Mouse (Mus musculus) cerebellum, postnatal 10 days (tissue): ENCODE measurements around the gene Fam227b.

ENCODE experiments used
- DNase-seq, 2 experiments: peaks; one replicate each; pipeline ENCODE4 v3.0.0; 2021; ENCODE audit warnings: mixed read lengths in 2 of 2

Gene Fam227b

DNA sequence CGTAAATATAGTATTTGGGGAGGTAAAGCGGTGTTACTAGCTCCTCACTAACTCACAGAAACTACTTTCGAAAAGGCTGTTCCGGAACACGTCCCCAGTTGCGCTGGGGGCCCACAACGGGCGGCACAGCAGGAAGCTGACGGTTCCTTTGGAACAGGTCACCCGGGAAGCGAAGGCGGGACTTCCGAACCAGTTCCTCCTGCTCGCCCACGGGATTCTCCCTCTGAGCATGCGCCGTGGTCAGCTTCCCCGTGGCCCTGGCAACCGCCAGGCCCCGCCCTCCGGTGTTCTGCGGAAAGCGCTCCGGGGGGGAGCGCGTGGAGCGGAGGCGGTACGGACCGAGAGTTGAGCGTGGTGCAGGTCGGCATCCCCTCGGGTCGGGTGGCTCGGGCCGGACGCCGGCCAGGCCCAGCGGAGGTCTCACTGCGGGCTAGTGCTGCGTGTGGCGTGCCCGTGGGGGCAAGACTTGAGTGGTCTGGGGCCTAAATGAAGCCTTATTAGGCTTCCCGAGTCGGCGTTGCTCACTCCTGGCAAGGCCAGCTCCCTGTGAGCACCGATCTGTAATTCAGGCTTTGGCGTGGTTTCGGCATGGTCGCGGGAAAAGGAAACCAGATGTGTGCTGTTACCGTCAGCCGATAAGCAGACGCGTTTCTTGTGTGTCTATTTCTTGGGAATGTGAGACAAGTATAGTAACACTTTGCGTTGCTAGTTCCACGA, at the start of gene Fam227b, which contains the start of gene Dtwd1:
Gene Fam227b (minus strand): TSS at position 150 of the 717 bp plus-strand sequence.
Gene Dtwd1 (plus strand): TSS at position 287 of the 717 bp plus-strand sequence.
- DNase-seq: peak; percentile 98 to 99

DNA sequence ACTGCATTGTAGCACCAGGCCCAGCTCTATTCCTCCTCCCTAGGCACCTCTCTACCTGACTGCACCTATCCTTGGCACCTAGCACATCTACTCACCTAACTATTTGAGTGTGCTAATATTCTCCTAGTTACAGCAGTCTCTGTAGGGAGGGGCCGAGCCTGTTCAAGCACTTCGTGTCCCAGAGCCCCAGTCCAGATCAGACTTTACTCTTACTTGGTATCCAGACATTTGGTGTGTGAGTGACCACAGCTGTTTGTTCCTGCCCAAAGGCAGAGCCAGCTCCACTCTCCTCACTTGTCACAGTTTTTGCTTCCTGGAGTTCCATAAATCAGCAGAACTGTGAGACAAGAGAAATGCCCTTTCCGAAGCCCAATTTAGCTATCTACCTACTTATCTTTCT, 47.2 kb upstream of the Fam227b start:
- no peak for DNase-seq

DNA sequence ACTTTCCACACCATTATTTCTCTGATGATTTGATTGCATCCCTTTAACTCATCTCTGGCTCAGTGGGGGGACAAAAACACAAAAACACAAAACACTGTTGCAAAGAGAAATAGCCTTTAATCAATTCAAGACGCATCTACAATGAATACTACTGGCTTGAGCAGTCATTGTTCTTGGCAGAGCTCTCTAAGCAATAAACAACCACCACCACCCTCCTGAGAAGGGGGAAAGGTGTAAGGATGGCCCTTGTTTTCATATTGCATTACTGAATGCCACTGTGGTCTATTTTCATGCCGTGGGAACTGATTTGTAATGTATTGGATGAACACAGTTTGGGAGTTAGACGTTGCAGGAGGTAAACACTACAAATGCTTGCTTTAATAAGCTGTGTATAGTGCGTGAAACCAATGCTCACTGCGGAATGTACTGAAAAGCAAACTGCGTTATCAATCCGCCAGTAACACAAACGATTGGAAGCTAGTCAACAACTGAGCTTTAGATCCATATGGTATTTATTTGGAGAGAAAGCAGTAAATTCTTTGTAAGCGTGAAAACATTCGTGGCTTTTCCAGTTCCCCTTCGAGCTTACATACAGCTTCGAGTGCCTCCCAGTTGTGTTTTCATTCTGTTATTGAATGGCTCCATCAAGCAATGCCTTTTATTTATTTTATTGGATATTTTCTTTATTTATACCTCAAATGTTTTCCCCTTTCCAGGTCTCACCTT, 44.0 kb upstream of the Fam227b start:
- no peak for DNase-seq

DNA sequence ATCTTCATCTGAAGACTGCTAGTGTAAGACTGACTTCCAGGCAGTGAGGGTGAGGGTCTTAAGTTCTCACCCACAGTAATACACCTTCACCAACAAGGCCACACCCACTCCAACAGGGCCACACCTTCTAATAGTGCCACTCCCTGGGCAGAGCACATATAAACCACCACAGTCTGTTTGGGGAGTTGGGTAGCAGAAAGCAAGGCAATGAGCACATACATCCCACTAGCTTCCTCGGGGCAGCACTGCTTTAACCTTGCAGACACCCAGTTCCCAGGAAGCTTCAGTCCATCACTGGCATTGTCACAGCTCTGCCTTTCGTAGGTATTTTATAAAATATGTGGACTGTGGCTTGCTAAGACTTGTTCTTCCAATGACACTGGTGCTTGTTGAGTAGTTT, 40.3 kb upstream of the Fam227b start:
- DNase-seq: no peak

DNA sequence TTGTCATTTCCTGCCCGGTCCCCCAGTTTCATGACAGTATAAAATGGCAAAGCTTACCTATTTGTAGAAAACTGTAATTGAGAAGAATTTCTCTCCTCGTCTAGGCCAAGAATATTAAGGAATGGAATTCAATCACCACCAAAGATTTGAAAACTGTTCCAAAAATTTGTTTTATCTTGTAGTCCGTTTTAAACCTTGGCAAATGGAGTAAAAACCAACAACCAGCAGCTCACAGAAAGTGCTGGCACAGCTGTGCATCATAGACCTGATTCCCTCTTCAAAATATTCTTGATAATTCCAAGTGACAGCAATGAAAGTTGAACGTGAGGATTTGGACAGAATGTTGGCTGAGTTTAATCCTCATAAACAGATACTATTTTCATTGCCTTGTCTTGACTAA, 39.5 kb upstream of the Fam227b start:
- peak in 1 of 2 experiments; percentile 3 for DNase-seq

DNA sequence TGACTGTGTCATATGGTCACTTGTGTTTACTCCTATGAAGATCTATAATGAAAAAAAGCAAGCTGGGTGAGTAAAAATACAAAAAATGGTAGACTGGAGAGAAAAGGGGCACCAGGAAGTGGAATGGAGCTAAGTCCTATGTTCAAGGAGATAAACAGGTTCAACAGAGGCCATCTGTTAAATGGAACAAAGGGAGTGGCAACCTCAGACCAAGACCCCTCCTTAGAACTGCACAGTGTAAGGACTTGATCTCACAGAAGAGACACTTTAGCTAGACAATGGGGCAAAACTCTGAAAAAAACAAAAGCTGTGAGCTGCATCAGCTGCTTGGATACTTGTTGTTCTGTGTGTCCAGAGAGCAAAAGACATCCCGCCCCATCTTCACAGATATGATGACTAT, 19.6 kb upstream of the Fam227b start:
- DNase-seq: no peak

DNA sequence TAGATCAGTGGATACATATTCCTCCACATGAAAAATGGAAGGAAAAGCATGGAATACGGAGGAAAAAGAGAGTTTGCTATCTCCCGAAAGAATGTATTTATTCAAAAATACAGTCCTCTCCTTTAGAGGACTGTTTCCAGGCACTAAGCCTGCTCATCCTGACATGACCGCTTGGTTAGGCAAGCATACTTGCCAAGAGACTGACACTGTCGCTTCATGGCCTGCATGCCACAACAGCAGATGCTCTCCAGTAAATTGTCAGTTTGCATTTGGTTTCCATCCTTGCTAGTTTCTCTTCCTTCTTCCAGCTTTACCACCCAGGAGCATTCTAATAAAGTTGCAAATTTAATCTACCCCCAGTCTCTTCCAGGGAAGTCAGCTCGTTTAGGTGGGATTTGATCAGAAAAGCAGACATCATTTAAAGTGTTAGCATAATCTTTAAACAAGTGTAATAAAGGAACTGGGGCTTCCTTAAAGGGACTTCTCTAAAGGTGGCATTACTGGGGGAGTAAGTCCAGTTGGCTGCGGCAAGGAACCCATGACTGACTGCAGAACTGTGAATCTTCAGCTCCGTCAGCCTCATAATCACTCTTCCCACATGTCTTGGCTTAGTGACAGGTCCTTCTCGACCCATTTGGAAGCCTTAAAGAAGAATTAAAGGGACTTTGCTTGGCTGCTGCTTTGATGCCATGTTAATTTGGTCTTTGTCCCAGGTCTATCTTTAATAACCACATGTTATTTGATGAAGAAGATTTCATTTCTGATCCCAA, 15.2 kb upstream of the Fam227b start:
- DNase-seq: peak; percentile 61 to 64

DNA sequence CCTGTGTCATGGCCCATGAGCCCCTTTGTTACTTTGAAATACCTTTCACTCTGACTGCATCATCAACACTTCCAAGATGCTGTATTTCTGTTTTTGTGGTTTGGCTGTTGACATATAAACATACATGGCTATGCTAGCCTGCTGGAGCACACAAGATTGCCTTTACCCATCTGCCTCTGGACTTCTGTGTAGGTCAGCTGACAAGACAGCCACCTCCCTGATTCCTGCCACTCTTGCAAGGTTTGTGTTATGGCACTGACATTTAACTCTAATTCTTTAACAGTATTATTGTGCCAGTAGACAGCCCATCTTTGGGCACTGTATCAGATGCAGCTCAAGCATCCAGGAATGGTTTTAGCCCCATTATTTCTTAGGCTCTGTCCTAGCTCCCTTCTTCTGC, 14.5 kb upstream of the Fam227b start:
- peak in 1 of 2 experiments; percentile 17 for DNase-seq

DNA sequence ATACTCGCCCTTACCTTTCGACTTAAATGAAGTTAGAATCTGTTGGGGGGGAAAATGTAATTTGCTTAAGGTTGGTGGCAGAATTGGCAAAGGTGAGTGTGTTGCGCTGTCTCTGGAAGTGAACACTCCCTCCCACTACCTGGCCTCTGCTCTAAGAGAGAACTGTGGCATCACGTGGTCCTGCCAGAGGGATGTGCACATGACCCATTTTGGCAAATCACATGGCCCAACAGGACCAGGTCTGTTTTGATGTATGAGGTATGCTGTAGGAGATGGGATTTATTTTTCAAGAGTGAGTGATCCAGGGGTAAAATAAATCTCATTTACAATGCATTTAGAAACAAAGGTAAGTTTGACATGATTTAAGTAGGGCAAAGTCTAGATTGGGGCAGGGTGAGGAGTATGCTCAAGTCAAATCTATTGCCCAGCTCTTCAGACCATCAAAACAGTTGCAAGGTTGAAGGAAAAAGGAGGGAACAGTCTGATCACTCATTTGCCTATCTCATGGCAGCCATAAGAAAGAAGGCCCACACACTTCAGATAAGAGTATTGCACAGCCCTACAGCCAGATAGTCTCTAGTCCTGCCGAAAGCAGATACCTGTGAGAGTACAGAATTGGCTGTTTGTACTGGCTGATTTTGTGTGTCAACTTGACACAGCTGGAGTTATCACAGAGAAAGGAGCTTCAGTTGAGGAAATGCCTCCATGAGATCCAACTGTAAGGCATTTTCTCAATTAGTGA, 13.6 kb upstream of the Fam227b start:
- no peak for DNase-seq

DNA sequence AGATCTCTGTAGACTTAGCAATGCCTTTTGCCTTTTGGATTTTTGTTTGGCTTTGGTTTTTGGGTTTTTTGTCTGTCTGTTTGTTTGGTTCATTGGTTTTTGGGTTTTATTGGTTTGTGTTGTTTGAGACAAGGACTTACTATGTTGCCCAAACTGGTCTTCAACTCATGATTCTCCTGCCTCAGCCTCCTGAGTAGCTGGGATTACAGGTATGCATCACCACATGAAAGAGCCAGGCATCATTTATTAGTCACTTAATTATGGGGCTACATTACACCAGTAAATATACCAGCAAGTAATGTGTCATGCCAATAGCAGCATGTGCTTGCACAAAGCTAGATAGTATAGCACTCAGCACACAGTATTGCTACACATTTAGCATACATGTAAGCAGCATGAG, 4.1 kb downstream of the Fam227b start:
- no peak for DNase-seq

DNA sequence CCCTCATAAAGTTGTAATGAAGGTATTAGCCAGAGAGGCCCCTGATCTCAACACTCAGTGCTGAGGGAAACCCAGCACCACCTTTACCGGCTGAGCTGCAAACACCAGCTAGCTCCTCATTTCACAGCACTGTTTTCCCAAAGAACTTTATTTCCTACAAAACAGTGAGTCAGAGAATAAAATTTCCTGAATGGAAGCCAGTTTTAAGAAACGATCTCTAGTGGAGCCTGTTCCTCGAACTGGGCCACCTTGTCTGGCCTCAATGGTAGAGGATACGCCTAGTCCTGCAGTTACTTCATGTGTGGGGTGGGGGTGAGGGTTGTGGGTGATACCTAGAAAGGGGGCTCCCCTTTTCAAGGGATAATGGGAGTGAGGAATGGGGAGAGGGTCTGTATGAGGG, 57.2 kb downstream of the Fam227b start:
- DNase-seq: no peak

DNA sequence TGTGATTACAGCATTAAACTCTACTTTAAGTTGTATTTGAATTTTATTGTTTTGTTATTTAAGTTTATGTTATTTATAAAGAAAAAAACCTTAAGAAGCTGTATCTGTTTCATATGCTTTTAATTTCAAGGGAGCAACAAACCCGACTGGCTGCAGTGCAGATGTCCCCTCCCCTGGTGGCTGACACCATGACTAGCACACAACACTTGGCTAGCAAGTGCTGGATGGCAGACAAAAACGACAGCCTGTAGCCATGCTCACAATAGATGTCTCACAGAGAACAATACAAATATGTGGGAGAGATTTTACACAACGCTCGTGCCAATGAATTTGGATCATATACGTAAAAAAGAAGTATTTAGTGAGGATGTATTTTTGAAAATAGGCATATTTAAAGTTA, 61.4 kb downstream of the Fam227b start:
- DNase-seq: peak; percentile 41 to 63

DNA sequence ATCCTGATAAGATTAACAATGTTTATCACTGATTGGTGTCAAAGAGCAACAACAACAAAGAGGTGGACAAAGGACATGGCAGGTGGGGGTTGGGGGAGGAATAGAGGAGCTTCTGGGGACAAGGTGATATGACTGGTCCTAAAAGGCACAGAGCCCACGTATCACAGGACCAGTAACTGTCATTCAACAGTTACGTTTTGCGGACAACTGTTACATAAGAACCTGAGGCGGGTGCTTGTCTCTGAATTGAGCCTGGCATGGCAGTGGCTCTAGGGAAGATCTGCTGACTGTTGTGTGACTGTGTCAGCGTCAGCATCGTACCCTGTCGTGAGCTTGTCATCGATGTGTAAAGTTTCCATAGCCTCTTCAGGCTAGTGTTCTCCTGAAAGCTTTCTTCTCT, 65.6 kb downstream of the Fam227b start:
- DNase-seq: no peak

DNA sequence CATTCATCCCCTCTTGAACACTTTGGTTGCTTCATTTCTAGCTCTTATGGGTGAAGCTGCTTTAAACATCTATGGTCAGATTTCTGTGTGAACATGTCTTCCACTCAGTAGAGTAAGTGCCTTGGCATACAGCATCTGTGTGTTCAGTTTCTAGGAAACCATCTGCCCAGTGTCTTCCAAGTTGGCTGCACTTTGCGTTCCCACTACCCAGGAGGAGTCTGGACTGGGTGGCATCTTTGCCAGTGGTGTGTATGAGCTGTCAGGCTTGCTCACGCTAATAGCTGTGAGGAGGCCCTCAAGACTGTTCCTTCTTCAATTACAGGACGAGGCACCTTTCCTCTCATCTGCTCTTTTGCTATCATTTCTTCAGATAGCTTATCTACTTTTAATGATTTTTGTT, 67.5 kb downstream of the Fam227b start:
- peak; percentile 62 to 79 for DNase-seq

DNA sequence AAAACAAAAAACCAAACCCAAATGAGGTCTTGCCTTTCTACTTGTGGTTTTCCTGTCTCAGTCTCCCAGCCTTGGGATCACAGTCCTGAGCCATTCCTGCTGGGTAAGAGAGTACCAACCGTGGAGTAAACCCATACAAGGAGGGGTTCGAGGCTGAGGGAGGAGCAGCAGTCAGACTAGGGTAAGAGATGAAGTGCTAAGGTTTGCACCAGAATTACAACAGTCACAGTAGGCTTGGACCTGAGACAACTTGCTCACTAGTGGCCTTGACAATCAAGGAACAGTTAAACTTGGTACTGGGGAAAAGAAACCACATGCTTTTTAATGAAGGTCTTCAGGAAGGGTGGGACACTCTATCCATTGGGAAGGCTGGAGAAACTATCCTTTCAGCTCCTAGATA, 72.7 kb downstream of the Fam227b start:
- DNase-seq: no peak

DNA sequence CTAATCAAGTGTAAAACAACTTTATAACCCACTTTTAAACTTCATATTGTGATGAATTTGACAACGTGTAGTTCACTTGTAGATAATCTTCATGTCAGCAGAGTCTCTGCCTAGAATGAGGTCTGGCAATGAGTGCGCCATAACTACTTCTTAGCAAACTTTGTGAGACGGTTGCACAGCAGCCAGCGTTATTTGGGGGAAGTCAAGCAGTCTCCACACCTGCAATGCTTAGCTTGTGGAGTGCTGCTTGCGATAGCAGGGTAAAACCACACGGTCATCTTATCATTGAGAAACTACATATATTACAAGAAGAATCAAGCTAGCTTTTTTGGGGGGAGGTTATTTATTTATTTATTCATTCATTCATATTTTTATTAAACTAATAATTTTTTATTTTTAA, 75.3 kb downstream of the Fam227b start:
- DNase-seq: no peak

DNA sequence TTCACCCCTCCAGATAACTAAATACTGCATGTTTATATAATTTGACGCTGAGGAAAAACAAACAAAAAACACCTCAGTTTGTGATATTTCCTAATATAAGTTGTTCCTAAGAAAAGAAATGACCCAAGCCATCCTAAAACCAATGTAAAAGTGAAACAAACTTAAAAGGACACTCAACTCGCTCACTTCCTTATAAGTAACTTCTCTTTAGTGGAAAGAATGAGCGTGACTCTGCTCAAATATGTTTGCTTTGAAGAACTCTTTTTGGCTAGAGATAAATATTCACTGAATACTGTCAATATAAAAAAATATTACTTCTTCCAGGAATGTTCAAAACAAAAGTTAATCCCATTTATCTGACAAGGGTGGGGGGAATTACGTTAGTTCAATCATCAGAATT, 78.1 kb downstream of the Fam227b start:
- DNase-seq: no peak

DNA sequence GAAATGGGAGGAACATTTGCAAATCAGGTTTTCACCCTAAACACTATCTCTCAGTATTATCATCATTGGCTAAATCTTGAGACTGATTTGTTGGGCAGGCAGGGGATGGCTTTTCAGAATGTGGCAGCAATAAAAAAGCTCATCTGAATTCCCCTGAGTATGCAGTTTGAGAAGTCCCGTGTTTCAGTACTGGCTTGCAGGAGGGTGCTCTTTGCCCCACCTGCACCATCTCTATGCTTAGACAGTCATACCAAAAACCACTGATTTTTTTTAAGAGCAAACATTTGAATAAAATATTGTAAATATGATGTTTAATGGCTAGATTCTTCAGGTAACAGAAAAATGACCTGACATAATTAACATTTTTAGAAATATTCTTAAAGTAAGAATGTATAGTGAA, 82.1 kb downstream of the Fam227b start:
- DNase-seq: no peak

DNA sequence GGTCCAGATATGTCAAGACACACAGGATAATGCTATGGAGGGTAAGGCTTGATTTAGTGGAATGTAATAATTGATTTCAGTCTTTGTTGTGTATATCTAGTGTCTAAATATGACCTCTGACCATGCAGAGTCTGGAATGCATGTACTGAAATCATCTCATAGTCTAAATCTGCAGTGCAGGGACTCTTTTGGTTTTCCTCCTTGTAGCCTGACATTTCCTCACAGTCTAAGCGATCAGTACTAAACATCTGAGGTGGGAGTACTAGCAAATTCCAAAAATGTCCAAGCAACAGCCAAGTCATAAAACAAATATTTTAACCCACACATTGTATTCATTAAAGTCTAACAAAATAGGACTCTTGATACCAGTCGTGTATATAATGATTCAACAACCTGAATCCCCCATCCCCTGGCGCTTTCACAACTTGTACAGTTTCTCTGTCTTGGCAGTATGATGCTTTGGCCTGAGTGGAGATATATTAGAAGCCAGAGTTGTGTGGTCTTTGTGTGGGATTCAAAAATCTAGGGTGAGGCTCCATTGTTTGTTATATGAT, 86.4 kb downstream of the Fam227b start:
- DNase-seq: no peak

DNA sequence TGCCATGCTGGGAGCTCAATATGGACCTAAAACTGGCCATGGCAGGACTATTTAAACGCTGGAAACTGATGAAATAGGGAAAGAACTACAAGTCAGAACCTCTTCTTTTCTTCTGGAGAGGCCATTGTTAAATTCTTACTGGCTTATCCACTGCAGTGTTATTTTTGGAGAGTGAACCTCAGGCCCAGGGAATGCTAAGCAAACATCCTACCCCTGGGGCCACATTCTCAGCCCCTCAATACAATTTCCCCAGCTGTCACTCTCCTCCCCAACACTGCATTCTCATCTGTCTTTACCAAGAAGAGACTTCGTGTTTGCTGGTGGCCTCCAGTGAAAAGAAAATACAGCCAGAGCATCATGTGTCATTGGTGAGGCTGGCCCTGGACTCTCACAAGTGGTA, 87.0 kb downstream of the Fam227b start:
- DNase-seq: no peak

DNA sequence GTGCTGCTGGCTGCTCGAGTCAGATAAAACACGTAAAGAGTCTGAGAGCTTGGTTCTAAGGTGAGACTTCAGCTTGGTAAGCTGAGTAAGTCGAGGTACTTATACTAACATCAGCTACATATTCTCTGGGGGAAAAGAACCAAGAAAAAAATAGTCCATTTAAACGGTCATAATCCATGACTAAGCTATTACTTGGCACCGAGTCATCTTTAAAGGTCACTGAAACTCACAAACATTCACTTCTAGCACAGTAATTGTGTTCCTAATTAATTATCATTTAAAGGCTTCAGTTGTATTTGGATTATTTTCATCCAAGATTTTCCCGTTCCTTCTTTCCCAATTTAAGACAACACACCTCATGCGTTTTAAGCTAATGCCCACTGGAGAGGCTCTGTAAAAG, 88.9 kb downstream of the Fam227b start:
- no peak for DNase-seq

DNA sequence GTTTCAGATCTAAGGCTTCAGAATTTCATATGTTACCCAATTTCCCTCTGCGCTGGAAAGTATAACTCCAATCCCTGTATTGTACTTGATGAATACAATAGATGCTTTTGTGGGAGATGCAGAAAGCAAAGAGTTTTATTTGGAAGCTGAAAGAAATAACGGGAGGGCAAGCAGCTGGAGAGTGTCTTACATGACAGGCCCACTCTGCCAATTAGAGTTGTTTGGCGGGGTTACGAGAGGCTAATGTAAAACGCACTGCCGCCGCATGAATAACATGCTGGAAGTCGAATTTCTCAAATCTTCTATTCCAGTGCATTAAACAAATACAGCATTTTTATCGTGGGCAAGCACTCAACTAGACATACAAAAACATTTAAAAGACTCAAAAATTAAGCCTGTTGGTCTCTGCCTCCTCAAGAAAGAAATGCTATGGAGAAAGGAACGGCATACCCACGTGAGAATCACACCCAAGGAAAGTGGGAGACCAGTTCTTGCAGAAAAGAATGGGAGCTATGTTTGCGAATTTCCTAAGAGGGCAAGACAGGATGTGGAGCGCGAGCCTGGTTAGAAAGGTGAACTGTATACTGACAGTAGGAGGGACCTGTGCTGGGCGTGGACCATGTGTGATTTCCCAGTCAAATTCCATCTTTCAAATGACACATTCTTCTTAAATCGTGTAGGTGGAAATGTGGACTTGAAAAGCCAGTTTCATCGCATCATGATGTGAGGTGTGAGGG, 90.6 kb downstream of the Fam227b start:
- no peak for DNase-seq
